Mouse (Mus musculus): ENCODE data around the gene Rab11fip3.
"Not testable (repeated sequence)": the region's sequence is repeated elsewhere in the genome, so short reads cannot be mapped to it uniquely, and the experiment has no call there.

Rab11fip3 gene

DNA sequence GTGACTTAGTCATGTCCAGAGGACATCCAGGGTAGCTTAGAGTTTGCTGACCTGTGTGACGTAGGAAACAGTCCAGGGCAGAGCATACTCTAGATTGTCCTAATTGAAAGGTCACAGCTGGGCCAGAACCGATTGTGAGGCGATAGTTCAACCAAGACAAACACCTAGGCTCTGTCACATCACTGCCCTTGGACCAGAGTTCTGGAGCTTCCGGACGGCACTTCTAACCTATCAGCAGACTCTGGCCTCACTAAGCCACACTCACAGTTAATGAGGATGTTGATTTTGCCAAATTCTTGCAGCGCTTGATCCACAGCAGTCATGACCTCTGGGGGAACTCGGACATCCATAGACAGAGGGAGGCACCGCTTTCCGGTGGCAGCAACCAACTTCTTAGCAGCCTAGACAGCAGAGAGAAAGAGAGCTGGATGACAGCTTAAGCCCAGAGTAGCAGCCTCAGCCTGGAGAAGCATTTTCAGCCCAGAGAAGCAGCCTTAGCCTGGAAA, 17.8 kb upstream of the Rab11fip3 start:
- DNase-seq (ENCODE audit: low spot score) = no peak

DNA sequence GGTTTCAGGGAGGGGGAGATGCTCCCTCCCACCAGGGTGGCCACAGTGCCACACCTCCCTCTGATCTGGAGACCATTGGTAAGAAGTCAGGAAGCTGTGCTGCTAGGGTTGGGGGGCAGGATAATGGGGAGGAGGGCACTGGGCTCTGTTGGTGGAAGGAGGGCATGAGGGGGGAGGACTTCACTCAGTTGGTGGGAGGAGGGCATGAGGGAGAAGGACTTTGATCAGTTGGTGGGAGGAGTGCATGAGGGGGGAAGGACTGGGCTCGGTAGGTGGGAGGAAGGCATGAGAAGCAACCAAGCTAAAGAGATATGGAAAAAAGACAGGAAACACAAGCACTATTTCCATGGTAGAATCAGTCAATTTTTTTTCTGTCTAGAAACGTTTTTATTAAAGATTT, 11.5 kb upstream of the Rab11fip3 start:
- DNase-seq (ENCODE audit: low spot score) = no peak

DNA sequence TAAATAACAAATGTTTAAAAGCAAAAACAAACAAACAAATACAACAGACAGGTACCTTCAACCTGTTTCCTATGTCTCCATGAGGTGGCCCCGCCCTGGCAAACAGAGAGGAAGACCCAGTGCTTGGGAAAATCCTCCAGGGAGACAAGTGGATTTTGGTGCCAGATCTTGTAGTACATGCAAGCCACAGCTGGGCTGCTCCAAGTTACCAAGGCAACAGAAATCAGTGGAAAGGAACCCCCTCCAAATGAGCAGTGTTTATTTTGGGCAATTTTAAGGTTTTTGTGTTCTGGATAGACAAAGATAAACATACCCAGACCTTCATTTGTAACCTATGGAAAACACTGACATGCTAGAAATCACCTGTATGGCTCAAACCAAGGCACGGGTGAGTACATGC, 9.5 kb upstream of the Rab11fip3 start:
- DNase-seq (ENCODE audit: low spot score) = no peak

DNA sequence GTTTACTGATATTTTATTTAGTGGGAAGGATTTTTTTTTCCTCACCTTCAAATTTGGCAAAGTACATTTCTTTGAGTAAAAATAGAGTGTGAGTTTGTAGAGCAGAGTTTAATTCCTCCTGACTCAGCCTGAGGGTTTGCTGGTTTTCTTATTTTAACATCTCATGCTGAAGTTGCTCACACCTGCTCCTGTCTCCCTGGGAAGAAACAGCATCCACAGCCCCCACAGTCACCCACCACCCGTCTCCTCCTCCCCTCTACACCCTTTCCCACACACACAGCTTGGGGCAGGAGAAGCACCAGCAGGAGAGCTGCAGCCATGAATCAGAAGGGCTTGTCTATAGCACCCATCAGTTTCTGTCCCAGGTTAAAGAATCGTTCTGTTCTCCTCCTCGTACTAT, 5.9 kb upstream of the Rab11fip3 start:
- no peak for DNase-seq (ENCODE audit: low spot score)

DNA sequence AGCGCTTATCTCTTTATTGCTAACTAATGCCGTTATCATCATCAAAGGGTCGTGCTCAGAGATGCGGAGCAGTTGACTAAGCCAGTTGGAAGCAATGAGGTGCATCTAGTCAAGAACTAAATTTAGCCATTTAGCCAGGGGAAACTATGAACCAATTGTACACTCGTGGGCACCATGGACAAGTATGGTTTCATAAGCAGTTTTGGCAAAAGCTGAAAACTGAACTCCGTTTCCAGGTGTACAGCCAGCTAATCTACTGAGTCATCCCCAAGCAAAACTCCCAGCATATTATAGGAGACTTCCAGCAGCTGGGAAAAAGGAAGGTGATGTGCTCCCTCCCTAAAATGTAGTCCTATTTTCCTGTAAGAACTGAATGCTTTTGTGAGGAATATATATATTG, 781 bp upstream of the Rab11fip3 start:
- DNase-seq (ENCODE audit: low spot score) = no peak

DNA sequence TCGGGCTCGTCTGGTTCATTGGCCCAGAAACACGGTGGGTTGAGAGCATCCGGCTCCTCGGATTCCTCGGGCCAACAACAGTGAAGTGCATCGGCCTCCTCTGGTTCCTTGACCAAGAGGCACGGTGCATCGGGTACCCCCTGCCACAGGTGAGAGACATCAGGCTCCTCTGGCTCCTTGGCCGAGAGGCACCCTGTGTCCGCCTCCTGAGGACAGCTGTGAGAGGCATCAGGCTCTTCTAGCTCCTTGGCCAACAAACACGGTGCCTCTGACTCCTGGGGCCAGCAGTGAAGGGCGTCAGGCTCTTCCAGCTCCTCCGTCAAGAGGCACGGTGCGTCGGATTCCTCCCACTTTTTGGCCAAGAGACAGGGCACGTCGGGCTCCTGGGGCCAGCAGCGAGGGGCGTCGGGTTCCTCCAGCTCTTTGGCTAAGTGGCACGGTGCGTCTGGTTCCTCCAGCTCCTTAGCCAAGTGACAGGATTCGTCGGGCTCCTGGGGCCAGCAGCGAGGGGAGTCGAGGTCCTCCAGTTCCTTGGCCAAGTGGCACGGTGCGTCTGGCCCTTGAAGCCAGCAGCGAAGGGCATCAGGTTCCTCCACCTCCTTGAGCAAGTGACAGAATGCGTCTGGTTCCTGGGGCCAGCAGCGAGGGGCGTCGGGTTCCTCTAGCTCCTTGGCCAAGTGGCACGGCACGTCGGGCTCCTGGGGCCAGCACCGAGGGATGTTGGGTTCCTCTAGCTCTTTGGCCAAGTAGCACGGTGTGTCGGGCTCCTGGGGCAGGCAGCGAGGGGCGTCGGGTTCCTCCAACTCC, 1.1 kb downstream of the Rab11fip3 start:
- peak; percentile 13 for DNase-seq (ENCODE audit: low spot score)

DNA sequence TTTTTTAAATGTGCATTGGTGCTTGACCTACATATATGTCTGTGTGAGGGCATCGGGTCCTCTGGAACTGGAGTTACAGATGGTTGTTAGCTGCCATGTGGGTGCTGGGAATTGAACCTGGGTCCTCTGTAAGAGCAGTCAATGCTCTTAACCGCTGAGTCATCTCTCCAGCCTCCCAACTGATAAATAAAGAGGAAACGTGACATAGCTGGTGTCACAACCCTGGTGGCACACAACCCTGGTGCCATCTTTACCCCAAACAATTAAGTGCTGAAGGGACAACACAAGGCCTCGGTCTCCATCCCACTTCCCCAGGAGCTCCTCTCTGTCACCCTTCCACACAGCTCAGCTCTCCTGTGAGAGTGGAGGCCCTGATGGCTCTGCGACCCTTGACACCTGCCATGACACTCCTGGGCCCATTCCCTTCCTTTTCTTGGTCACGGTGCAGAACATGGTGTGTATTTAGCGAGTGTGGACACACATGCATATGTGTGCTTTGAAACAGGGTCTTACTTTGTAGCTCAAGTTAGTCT, 2.8 kb downstream of the Rab11fip3 start:
- no peak for DNase-seq (ENCODE audit: low spot score)

DNA sequence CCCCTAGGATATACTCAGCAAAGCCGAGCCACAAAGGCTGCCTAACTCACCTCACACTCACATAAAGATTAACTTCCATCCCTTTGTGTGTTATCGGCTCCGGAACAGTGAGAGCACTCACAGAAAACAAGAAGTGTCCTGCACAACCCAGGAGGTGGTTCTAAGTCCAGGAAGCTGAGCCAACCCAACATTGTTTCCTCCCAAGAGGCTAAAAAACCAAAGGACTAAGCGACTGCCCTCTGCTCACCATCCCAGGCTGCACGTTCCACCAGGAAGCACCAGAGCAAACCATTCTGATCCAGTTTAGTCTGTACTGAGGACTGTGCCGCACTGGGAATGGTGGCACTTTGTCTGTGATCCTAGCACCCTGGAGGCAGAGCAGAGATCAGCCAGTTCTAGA, 4.4 kb downstream of the Rab11fip3 start:
- DNase-seq (ENCODE audit: low spot score) = no peak

DNA sequence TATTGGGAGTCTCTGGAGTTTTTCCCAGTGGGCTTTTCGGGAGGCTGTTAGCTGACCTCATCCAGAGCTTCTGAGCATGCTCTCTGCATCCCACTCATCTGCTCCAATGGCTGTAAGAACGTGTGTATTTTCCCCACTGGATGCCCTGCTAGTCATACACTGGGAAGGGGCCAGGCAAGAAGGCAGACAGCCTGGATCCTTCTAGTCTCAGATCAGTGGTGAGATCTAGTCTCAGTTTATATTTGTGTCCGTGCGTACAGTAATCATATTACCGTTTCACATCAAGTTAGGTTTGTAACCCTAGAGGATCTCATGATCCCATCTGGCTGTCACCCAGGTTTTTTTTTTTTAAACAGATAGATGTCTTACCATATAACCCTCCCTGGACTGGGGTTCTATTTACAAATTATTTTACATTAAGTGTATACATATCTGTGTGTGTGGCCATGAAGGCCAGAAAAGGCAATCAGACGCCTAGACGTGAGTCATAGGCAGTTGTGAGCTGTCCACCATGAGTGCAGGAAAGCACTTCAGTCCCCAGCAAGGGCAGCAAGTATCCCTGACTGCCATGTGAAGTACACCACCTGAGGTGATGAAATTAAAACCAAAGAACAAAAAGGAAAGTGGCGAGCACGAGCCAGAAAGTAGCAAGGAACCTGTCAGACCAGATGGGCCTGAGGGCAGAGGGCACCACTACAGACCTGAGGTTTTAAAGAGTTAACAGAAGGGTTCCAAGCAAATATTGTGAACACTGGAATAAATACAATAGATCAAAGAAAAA, 11.4 kb downstream of the Rab11fip3 start:
- no peak for DNase-seq (ENCODE audit: low spot score)

DNA sequence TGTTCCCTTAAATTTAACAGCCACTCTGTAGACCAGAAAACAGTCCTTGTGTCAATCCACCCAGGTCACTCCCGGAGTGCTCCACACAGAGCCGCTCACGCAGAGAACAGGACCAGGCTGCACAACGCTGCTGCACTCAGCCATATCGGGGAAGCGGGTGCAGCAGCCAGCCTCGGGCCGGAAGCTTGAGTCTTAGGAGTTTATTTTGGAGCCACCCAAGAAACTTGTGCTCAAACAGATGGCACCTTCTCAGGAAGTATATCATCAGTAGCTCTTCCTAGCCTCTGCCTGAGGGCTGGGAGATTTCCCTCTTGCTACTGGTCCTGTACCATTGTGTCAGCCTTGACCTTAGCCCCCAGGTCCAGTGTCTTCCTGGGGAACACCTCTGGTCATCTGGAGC, 12.1 kb downstream of the Rab11fip3 start:
- DNase-seq (ENCODE audit: low spot score) = no peak

DNA sequence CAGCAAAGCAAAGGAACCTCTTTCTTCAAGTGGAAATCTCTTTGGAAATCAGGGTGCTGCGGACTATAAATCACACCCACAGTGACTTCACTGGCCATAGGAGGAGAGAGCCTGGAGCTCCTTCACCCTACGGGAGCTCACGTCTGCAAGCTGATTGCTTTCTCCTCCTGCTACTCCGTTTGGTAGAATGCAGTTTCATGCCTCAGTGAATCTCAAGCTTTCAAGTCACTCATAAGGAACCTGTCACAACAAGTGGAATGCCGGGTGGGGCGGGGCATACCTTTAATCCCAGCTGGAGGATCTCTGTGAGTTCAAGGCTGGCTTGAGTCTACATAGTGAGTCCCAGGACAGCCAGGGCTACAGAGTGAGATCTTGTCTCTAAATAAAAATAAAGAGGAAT, 14.2 kb downstream of the Rab11fip3 start:
- no peak for DNase-seq (ENCODE audit: low spot score)

DNA sequence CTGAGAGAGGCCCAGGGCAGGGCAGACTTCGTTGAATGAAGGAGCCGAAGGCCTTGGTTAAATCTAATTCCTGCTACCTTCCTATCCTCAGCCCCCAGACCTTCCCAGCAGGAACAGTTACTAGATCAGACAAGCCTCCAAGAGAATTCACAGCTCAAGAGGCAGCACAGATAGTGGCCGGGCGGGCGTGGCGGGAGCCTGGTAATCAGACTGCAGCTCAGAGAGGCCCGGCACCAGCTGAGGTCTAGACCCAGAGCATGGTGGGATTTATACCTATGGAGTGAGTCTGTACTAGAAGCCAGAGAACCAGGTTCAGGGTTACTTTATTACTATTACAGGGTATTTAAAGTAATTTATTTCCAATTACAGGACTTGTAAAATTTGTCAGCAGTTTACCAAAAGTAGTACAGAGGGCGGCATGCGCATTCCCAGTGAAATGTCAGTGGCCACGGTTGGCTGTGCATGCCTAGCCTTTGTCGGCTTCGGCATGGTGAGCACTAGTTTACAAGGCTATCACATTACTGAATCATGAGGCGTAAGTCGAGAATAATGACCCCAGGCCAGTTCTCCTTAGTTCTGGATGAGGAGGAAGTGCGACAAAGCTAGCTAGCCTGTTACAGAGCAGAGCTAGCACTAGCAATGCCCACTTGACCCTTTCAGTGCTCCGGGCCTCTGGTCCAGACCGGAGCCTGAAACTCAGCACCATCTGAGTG, 15.1 kb downstream of the Rab11fip3 start:
- DNase-seq (ENCODE audit: low spot score) = no peak

DNA sequence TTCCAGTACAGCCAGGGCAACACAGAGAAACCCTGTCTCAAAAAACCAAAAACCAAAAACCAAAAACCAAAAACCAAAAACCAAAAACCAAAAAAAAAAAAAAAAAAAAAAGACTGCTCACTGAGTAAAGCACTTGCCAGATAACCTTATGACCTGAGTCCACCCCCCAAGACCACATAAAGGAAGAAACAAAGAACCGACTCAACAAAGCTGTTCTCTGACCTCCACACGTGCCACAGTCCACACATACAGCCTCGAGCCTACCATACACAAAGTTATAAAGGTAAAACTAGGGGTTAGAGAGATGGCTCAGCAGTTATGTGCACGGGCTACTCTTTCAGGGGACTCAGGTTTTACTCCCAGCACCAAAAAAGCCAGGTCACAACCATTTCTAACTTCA, 16.6 kb downstream of the Rab11fip3 start:
- no peak for DNase-seq (ENCODE audit: low spot score)

DNA sequence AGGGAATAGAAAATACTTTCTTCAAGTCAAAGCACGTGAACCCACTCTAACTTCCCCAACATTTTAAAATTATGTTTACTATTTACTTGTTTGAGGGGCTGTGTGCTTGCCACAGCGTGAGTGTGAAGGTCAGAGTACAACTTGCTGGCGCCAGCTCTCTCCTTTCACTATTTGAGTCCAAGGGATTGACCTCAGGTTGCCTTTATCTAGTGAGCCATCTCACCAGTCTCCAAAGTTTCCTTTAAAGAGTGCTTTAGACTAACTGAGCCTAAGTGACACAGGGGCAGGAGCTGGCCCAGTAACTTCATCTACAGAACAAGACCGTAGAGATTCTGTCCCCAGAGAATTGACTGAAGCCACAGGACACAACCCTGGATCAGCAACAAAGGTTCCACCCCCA, 17.3 kb downstream of the Rab11fip3 start:
- no peak for DNase-seq (ENCODE audit: low spot score)

DNA sequence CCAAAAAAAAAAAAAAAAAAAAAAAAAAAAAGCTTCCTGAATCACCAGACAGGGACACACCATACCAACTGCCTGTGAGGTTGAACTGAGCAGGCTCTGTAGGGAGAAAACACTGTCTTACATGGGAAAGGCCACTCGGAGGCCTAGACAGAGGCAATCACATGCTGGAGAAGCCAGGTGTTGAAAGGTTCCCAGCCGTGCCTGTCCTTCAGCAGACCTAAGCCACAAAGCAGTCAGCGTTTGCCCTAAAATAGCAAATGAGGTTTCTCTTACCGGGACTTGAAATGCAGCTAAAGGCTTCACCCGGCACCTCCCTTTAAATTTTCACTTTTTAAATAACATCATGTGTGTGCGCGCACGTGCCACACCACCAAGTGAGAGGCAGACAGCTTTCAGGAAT, 21.2 kb downstream of the Rab11fip3 start:
- no peak for DNase-seq (ENCODE audit: low spot score)

DNA sequence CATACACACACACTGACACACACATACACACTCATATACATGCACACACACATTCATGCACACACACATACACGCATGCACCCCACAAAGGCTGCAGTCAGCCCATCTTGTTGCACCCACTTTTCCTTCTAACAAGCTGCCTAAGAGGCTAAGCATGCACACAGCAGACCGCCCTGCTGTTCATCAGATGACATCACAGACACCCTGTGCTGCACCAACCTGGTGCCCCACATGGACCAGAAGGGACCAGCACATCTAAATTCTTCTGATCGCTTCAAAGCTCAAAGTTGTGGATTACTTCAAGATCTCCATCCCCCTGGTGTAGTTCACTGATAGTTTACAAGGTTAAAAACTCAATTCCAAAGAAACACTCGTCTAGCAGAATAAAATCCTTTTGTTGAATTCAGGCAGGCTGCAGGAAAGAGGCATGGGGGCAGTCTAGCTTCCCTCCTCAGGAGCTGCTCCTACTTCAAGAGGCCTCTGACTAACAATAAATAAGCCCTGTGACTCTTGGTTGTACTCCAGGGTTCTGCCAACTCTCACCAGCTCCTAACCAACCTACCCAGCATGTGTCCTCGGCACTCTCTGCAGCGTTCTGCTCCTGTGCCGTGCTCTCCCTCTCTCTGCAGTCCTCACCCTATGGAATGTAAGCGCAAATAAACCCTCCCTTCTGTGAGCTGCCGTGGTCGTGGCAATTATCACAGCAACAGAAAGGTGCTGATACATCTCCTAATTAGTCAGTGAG, 22.9 kb downstream of the Rab11fip3 start:
- no peak for DNase-seq (ENCODE audit: low spot score)

DNA sequence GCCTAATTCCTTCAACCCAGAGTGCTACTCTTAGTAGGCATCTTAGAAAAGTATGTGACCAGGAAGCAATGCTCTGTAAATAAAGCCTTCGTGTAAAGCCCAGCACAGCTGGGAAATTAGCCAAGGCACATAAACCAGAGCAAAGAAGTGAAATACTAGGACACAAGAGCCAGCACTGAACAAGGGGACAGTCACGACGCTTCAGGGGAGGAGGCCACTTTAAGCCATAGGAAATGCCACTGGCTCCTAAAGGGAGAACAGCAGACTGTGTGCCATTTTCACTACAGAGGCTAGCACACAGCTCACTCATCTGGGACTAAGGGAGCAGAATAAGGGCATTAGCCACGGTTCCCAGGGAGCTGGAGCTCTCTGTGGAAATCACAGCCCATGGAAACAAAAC, 24.1 kb downstream of the Rab11fip3 start:
- no peak for DNase-seq (ENCODE audit: low spot score)

DNA sequence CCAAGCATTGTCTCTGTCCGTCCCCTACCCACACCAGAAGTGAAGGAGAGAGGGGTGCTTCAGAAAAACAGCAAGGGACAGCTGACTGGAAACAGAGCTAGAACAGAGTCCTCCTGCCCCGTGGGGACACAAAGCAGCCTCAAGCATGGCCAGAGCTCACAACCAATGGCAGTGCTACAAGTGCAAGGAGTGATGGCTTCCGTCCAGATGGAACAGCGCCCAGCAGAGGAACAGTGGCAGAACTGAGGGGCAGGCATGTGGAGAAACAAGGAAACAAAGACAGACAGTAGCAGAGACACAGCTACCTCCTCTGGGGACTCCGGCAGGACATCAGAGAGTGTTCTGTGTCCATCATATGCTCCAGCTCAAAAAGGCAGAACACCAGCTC, 26.1 kb downstream of the Rab11fip3 start:
- DNase-seq (ENCODE audit: low spot score) = peak; percentile 68

DNA sequence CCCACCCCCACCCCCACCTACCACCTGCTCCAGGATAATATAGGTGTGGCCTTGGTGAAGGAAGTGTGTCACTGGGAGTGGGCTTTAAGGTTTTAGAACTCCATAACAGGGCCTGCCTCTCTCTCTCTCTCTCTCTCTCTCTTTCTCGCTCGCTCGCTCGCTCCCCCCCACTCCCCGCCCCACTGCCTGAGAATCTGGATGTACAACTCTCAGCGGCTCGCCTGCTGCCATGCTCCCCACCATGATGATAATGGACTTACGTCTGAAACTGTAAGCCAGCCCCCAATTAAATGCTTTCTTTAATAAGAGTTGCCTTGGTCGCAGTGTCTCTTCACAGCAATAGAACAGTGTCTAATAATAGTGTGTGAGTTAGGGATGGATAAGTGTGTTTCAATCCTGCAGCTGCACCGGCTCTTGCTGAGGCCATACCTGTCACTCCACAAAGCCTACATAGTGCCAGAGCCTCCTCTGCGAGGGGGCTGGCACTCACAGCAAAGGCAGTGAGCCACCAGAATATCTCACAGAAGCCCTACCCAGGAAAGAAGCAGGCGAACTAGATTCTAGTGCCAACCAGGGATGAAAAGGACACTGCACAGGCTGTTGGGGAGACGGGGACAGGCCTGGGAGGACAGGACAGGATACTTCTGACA, 26.6 kb downstream of the Rab11fip3 start:
- DNase-seq (ENCODE audit: low spot score) = no peak

DNA sequence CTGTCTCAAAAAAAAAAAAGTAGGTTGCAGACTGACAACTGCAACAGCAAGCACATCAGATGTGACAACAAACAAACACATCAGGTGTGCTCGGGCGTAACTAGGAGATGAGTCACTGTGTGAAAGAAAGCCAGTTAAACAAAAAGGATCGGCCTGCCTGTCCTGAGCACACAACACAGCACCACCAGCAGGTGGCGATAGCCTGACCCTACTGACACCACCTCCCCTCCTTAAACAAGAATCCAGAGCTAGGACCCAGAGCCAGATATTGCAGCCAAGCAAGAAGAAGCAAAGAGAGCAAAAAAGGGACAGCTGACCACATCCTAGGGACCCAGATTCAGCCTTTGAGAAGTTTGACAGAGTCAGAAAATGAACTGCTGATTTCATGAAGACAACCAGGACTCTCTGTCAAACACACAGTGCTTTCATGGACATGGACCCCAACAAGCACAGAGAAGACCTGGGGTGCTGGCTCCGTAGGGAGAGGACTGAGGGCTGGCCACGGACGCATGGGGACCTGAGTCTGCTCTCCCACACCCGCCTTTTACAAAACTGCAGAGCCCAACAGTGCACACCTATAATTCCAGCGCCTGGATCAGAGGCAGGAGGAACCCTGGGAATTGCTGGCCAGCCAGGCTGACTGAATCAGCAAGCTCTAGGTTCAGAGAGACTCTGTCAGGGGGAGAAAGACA, 28.1 kb downstream of the Rab11fip3 start:
- DNase-seq (ENCODE audit: low spot score) = peak; percentile 39

DNA sequence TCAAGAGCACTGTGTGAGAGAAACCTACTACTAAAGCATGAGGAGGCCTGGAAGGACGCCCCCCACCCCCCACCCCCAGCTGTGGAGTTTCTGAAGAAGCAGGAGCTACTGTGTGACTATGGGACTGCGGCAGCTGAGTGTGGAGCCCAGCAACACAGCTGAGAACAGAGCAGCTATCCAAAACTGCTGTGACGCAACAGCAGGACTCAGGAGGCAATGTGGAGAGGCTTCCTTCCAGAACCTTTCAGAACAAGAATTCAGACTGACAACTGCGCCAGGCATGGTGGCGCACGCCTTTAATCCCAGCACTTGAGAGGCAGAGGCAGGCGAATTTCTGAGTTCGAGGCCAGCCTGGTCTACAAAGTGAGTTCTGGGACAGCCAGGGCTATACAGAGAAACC, 28.6 kb downstream of the Rab11fip3 start:
- not testable (repeated sequence) for DNase-seq (ENCODE audit: low spot score)
